Mouse (Mus musculus) neutrophil, adult 83 days (primary cell): ENCODE measurements around the gene Rhcg. TPM values are rescaled to one million over a fixed set of nuclear protein-coding genes. Genes with fewer than 3 reads are reported as not detected.

Experiments
- total RNA-seq, 2 experiments: library from RNA; stranded (reverse); gene quantifications; one replicate each; pipeline ENCODE4 v1.2.4; 2023

Rhcg gene
- under 1 TPM; 0.59 to 0.82 TPM for total RNA-seq

GRCm38 (mm10) chr7:79617418-79617817 is at the start of gene Rhcg:
TSS of gene Rhcg (minus strand) at chr7:79617657.

DNA sequence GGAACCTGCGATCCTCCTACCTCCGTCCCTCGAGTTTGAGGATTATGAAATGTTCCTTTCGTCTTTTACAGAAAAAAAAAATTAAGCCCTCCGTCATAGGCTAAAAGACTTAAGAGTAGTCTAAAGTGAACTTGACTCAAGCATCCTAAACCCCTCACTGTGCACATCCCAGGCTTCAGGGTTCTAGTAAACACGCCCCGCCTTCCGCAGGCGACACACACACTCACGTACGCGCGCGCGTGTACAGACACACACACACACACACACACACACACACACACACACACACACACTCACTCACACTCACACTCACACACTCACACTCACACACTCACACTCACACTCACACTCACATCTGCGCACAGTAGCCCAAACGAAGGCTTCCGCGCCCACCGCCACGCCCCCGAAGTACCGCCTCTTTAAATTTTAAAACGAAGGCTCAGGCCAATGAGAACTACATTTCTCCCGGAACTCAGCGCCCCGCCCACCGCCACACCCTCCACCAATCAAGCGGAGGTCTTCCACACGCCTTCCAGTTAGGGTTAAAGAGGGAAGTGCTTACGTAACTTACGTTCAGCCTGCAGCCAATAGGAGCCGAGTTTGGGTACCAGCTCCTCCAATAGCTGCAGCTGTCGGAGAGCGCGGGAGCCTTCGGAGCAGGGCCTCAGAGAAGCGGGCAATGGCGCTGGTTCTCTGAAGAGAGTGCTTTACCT is 42.3 kb upstream of the Rhcg start, which contains the start of gene Ticrr:
TSS of gene Ticrr (plus strand) at position 619 of the 713 bp plus-strand sequence.

Other genes with a start within 250 kb of the Rhcg start
- gene Rlbp1, start 230.6 kb downstream of the Rhcg start, total RNA-seq, result not detected
- gene Fanci, start 225.7 kb downstream of the Rhcg start, total RNA-seq, result 10 to 100 TPM in 1 of 2 experiments, 1 to 10 TPM in 1; 9.5 to 13.3 TPM
- 100 to 1,000 TPM in 1 of 2 experiments, 10 to 100 TPM in 1; 92.3 to 122 TPM for gene Polg, start 151.3 kb downstream of the Rhcg start, total RNA-seq
- 10 to 100 TPM; 22.3 to 25.4 TPM for gene Ticrr, start 42.5 kb upstream of the Rhcg start, total RNA-seq
- under 1 TPM; 0.20 to 0.40 TPM for gene Kif7, start 98.1 kb upstream of the Rhcg start, total RNA-seq
- not detected for gene Plin1, start 115.2 kb upstream of the Rhcg start, total RNA-seq
- 1 to 10 TPM; 1.4 to 1.9 TPM for gene Pex11a, start 125.5 kb upstream of the Rhcg start, total RNA-seq
- gene Wdr93, start 125.5 kb upstream of the Rhcg start, total RNA-seq, result not detected
- gene Mesp1, start 176.1 kb upstream of the Rhcg start, total RNA-seq, result not detected
- under 1 TPM in 1 of 2 experiments, not detected in 1; 0.39 TPM for gene Mesp2, start 193.1 kb upstream of the Rhcg start, total RNA-seq
- under 1 TPM; 0.55 to 0.60 TPM for gene Anpep, start 243.4 kb upstream of the Rhcg start, total RNA-seq